Mouse (Mus musculus) adrenal gland, postnatal 25 days (tissue): Measurements from ENCODE around the gene Tfeb. TPM values are rescaled to one million over a fixed set of nuclear protein-coding genes. Genes with fewer than 3 reads are reported as not detected.

ENCODE experiments used
- DNase-seq: peaks from one replicate; pipeline ENCODE4 v3.0.0; 2021; ENCODE audit warnings: mixed read lengths
- total RNA-seq: library from RNA; stranded (reverse); gene quantifications from 2 replicates; pipeline ENCODE4 v1.2.3, GENCODE M21; 2021

The Tfeb gene
- total RNA-seq, 1 experiment from 2014 or later = 28.0 TPM

DNA sequence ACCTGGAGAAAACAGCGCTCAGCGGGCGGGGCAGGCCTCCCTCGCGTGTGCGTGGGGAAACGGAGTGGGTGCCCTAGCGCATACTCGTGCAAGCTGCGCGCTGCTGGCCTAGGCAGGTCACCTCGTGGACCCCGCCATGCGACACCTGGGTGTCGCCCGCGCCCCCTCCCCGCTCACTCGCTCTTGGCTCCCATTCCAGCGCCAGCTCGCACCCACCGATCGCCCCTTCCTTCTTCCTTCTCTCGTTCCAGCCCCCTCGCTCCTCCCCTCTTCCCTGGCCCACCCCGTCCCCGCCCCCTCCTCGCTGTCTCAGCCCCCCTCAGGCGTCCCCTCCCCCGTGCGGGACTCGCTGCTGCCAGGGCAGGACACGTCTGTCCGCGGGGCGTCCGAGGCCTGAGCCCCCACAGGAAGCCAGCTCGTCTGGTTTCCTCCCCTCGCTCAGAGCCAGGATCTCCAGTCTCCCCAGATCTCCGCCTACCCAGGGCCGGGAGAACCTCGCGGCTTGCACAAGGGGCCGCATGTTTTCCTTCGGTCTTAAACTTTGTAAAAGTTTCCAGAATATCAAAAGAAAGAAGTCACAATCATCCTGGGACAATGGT lies 96.3 kb downstream of the Tfeb start:
- peak; percentile 49 for DNase-seq

DNA sequence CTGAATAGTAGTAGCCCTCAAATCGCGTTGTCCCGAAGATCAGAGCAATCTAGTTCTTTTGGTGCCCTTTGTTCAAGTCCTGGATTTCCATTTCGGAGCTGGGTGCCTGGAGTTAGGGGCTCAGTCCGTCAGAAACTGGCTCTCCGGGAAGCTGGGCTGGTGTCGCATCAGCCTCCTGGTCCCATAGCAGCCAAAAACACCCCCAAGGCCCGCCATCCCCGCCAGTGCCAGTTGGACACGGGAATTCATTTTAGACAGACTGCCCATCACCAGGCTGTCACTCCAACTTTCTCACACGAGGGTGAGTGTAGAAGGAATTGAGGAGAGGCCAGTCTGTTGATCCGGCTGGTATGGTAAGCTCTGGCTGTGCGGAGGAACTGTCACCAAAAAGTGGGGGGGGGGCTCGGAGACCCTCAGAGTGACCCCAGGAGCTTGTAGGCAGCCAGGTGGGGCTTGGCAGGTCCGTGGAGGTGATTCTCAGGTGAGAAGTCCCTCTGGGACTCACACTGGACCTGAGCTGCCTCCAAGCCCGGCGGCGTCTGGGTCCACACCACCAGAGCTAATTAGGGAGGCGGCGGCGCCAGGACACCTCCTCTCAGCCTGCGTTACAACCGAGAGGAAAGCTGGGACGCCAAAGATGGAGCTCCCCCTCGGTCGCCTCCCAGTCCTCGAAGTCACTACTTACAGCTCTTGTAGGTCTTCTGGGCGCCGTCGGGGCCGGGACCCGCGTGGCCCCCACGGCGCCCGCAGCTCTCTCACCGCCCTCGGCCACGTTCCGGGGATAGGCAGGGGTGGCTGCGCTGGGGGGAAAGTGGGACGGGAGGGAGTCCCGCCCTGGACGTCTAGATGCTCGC lies 97.0 kb downstream of the Tfeb start:
- peak; percentile 15 for DNase-seq

DNA sequence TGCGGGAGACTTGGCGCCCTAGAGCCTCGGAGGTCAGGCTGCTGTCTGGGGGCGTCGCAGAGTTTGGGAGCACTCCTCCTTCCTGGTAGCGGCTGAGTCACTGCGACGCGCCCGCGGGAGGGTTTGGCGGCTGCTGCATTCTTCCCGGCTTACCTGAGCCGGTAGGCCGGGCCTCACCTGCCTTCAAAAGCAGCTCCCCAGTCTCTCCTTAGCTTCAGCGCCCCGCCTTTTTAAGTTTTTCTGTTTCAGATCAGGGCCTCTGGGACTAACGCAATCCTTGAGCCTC lies 97.6 kb downstream of the Tfeb start, which contains the start of gene Mdfi:
Gene Mdfi (minus strand): TSS at position 210 of the 286 bp plus-strand sequence.
- no peak for DNase-seq

DNA sequence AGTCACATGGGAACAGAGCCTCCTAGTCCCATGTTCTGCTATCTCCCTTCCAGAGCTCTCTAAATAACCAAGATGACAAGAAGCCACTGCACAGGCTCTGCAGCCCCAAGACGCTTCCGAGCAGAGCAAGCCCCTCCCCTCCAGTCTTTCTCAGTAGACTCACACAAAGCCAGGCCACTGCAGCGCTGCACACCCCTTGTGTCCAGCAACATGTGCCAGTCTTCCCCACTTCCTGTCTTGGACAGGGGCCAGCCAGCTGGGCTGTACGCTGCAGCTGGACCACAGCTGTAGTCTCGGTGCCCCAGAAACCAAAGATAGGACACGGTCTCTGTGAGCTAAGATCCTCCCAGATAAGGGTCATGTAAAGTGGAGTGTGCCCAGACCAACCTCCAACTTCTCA lies 101.0 kb downstream of the Tfeb start:
- no peak for DNase-seq

DNA sequence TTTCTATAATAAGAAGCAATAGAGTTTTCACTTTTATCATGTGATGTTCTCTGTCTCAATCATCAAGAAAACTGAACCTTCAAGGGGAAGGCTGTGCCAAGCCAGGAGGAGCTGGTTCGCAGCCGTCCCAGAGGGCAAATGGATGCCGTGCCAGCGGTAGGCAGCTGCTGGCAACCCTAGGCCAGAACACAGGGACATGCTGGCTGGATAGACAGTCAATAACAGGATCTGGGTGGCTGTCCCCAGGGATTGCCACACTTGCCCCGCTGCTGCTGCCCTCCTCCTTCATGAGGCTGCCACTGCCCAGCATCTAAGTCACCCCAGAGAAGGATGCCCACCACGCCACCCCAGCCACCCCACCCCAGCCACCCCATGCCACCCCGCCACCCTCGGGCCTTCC lies 104.7 kb downstream of the Tfeb start:
- no peak for DNase-seq

Other genes with a start within 250 kb of the Tfeb start
- gene Taf8, start 234.7 kb upstream of the Tfeb start, total RNA-seq = 21.1 and 25.7 TPM in 2 replicates
- gene Ccnd3, start 232.0 kb upstream of the Tfeb start, total RNA-seq = 385 and 429 TPM in 2 replicates
- 15.5 and 22.0 TPM in 2 replicates for gene Bysl, start 125.5 kb upstream of the Tfeb start, total RNA-seq
- 38.7 and 40.5 TPM in 2 replicates for gene Med20, start 125.4 kb upstream of the Tfeb start, total RNA-seq
- gene Gm20517, start 125.4 kb upstream of the Tfeb start, total RNA-seq = 1.4 and 3.9 TPM in 2 replicates
- 8.8 and 9.3 TPM in 2 replicates for gene Usp49, start 106.3 kb upstream of the Tfeb start, total RNA-seq
- gene Tomm6, start 48.6 kb upstream of the Tfeb start, total RNA-seq = 213 and 228 TPM in 2 replicates
- gene Frs3, start 48.0 kb upstream of the Tfeb start, total RNA-seq = 4.3 and 8.0 TPM in 2 replicates
- 0.91 TPM in 1 of 2 replicates, not detected in the other for gene Gm21981, start 42.6 kb upstream of the Tfeb start, total RNA-seq
- gene Prickle4, start 42.3 kb upstream of the Tfeb start, total RNA-seq = 1.7 and 4.3 TPM in 2 replicates
- not detected in 2 replicates for gene Pgc, start 10.2 kb upstream of the Tfeb start, total RNA-seq
- gene Mdfi, start 97.7 kb downstream of the Tfeb start, total RNA-seq = 2.4 TPM in 1 of 2 replicates, not detected in the other
- 25.1 and 33.4 TPM in 2 replicates for gene Foxp4, start 187.6 kb downstream of the Tfeb start, total RNA-seq